Mouse (Mus musculus) brain, embryonic 18.5 days (tissue): ENCODE data around the gene Mrps25.

ENCODE experiments used
- DNase-seq: peaks from one replicate; pipeline ENCODE4 v3.0.0-alpha.2; 2012; ENCODE audit warnings: low read depth, low spot score

The Mrps25 gene

DNA sequence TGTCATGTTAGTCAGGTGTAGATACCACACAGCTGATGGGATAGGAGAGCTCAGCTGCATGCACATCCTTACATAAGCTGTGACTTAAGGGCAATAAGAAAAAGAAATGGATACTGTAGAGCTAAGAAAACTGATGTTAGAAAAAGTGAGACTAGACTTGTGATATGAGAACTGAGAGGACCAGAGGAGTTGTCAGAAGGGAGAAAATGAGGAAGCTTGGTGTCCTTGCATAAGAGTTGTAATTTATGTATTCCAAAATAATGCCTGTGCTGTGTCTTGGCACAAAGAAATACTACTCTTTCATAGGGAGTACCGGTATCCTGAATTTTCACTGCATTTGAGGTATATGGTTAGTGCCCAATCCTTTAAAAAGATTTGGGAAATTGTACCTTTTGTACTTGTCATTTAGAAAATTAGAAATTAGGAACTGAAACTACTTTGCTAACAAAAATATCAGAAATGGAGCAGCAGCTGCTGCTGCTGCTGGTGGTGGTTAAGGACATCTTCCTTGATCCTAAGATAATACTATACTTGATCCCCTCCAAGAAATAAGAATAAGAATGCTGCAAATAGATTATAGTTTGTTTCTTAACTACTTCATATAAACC, 56.9 kb downstream of the Mrps25 start:
- DNase-seq: no peak

GRCm38 (mm10) chr6:92124547-92124946, 59.3 kb downstream of the Mrps25 start:
- DNase-seq: no peak
